Mouse (Mus musculus) gastrocnemius, postnatal 36 days (tissue): Measurements from ENCODE around the gene Elfn2. TPM values are rescaled to one million over a fixed set of nuclear protein-coding genes. Genes with fewer than 3 reads are reported as not detected.

Source experiments
- DNase-seq, 2 experiments: peaks; one replicate each; pipeline ENCODE4 v3.0.0; 2022
- intact Hi-C: fragments of 180-260 bp; cut with DNase I; formaldehyde crosslinking; loops from one replicate; pipeline ENCODE4 v1.15.1; 2025
- total RNA-seq, 2 experiments: library from RNA; stranded (reverse); gene quantifications; 2 replicates each; pipeline ENCODE4 v1.2.3; 2021

Elfn2 gene
- total RNA-seq, 2 experiments from 2014 or later, result 0.02 to 0.08 TPM

- no peak for DNase-seq
- intact Hi-C loops, result no loop called here
Measured at GRCm38 (mm10) chr15:78730315-78731049, 11.9 kb upstream of the Elfn2 start.

DNA sequence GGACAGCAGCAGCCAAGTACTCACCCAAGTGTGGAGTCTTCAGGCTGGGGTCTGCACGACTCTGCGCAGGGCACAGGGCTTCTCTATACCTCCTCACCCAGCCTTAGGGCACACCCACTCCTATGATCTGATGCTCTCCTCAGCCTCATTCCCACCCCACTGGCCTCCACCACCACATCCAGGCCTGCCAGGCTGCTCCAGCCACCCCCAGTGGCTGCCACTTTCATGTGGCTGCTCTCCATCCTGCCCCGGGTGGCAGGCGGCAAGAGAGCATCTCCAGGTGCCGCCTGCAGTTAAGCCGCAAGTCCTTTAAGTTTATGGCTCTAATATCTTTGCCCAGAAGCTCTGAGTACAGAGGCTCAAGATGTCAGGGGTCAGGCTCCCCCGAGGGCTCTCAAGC, 8.1 kb upstream of the Elfn2 start:
- intact Hi-C loops, result no loop called here
- no peak for DNase-seq

- intact Hi-C loops, result loop anchor here (1.0 kb wide), 1 partner anchor 97 kb away; no protein-coding TSS in a partner anchor
Measured at GRCm38 (mm10) chr15:78720532-78720931, 2.0 kb upstream of the Elfn2 start.

DNA sequence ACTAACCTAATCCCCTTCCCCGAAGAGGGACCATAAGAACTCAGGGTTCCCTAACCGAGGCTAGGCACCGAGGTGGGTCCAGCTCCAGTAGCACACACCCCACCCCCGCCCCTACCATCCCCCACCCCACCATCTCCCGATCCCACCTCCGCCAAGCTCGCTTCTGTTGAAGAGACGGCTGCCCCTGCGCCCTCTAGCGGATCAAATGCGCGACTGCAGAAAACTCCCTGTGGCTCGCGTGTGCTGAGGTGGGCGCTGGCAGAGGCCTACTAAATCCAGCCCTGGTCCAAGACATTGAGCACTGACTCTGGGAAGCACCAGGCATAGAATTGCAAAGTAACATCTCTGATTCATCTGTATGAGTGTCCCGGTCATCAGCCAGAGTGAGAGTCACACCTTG, 1.5 kb upstream of the Elfn2 start:
- peak; percentile 41 for DNase-seq
- intact Hi-C loops, result loop anchor here (1.0 kb wide), 1 partner anchor 97 kb away; no protein-coding TSS in a partner anchor

More at GRCm38 (mm10) chr15:78720532-78720931, 2.0 kb upstream of the Elfn2 start:
- DNase-seq, result no peak

- intact Hi-C loops, result no loop called here
- DNase-seq, result no peak
Measured at GRCm38 (mm10) chr15:78719416-78719815, 845 bp upstream of the Elfn2 start.

DNA sequence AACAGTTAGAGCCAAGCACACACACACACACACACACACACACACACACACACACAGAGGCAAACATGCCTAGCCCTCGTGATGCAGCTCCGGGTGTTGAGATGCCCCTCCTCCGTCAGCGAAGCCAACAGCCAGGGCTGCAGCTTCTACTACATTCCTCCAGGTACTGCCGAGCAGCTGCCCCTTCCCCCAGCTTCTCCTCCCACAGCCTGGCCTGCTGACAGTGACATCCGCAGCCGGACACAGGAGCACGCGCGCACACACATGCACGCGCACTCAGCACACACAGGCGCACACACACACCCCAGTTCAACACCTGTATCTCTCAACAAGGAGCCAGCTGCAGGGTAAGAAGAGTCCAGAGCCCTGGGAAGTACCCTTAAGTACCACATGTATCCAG, 1.6 kb downstream of the Elfn2 start:
- intact Hi-C loops, result no loop called here
- DNase-seq, result no peak

- intact Hi-C loops, result no loop called here
- DNase-seq, result no peak
Measured at GRCm38 (mm10) chr15:78715856-78716255, 2.7 kb downstream of the Elfn2 start.

- no peak for DNase-seq
- intact Hi-C loops, result no loop called here
Measured at GRCm38 (mm10) chr15:78713751-78714150, 4.8 kb downstream of the Elfn2 start.

- DNase-seq, result no peak
- intact Hi-C loops, result no loop called here
Measured at GRCm38 (mm10) chr15:78712335-78713258, 6.0 kb downstream of the Elfn2 start.

- intact Hi-C loops, result no loop called here
- no peak for DNase-seq
Measured at GRCm38 (mm10) chr15:78711935-78712334, 6.6 kb downstream of the Elfn2 start.

DNA sequence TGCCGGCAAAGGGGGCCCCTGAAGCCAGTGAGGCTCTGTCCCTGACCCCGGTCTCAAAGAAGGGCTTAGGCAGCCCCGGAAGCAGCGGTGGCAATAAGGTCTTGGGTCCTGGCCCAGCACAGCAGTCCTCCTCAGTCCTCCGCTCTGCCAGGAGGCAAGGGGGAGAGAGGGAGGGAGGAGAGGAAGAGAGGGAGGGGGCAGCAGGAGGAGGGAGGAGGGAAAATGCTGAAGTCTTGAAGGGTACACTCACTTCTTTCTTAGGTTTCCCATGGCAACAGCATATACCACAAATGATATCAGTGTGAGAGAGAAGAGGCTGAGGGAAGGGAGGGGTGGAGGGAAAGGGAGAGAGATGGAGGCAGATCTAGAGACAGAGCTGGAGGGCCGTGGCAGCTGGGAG, 7.9 kb downstream of the Elfn2 start:
- no peak for DNase-seq
- intact Hi-C loops, result no loop called here

DNA sequence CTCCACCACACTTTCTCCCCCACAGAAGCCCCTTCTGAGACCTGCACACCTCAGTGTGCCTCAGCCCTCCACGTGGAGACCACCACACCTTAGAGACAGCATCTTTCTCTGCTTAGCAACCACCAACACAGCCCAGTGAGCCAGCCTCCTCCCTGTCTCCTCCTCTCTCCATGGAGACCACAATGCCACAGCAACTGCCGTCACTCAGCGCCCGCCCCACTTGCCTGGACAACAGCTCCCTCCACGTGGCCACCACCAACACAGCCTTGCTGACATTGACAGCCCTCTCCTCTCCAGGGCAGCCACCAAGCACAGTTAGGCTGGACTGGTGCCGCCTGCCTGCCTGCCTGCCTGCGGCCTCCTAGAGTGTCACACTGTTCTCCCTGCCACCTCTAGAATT, 8.8 kb downstream of the Elfn2 start:
- DNase-seq, result no peak
- intact Hi-C loops, result no loop called here

DNA sequence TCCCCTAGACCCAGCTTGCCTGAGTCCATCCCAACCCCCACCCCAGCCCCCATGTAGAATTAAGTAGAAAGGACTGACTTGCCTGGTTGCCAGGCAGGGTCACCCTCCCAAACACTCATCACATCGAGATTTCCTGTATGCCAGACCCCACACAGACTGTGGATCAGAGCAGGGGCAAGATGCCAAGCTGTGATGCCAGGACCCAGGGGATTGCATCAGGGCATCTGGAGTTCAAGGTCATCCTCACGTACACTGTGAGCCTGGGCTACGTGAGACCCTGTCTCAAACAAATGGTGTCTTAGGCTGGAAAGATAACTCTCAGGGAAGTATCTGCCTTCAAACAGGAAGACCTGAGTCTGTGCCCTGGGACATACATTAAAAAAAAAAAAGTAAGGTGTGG, 11.9 kb downstream of the Elfn2 start:
- intact Hi-C loops, result no loop called here
- DNase-seq, result no peak

DNA sequence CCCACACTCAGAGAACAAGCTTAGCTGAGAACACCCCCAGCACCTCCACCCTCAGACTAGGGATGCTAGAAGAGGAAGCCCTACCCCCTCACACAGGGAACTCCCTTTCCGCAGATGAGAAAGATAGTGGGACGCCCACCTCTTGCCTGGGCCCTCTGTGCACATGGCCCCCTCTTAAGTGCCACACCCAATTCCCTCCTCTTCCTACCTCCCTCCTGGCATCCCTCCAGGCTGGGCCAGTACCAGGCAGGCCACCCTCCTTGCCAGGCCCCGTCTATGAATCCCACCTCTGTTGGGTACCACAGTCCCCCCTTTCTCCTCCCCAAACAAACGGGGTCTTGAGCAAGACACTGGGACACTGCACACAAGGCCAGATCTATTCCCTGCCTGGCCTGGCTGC, 13.7 kb downstream of the Elfn2 start:
- DNase-seq, result no peak
- intact Hi-C loops, result no loop called here

- DNase-seq, result no peak
- intact Hi-C loops, result no loop called here
Measured at GRCm38 (mm10) chr15:78704007-78704406, 14.6 kb downstream of the Elfn2 start.

GRCm38 (mm10) chr15:78700420-78700819, 18.2 kb downstream of the Elfn2 start:
- intact Hi-C loops, result no loop called here
- no peak for DNase-seq

DNA sequence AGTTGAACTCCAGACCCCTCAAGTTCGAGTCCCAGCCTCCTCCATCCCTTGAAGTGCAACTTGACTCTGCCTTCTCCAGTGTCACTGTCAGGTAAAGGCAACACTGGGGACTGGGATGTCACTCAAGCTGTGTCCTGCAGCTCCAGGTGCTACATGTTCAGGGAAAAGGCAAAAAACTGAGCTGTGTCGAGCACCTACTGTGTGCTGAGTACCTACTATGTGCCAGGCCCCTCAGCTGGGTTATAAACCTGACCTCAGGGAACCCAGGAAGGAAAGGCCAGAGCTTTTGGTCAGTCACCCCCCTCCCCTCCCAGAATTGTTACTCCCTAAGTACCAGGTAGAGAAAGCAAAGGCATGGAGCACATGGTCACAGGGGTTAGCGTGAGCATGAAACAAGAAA, 19.1 kb downstream of the Elfn2 start:
- intact Hi-C loops, result no loop called here

GRCm38 (mm10) chr15:78698491-78699135, 20.0 kb downstream of the Elfn2 start:
- intact Hi-C loops, result no loop called here
- no peak for DNase-seq

More for the DNA sequence above, 19.1 kb downstream of the Elfn2 start:
- DNase-seq, result no peak

GRCm38 (mm10) chr15:78698084-78698483, 20.5 kb downstream of the Elfn2 start:
- intact Hi-C loops, result no loop called here
- no peak for DNase-seq

GRCm38 (mm10) chr15:78695745-78696144, 22.8 kb downstream of the Elfn2 start:
- intact Hi-C loops, result no loop called here

DNA sequence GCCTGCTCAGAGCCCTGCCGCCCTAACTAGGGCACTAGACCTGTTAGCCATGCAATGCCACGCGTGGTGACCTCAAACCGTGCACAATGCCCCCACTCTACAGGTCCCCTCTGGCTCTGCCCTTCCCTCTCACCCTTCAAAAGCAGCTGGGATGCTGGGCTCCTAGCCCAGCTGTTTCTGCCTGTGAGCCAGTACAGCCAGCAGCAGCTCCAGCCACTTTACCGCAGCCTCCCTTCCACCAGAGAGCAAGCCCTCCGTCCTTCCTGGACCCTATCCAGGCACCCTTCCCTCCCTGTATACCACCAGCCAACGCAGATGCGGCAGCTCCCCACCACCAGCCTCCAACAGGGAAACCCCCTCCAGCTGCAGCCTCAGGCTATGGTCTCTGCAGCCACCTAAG, 26.1 kb downstream of the Elfn2 start:
- intact Hi-C loops, result no loop called here

More at GRCm38 (mm10) chr15:78695745-78696144, 22.8 kb downstream of the Elfn2 start:
- no peak for DNase-seq

More for the DNA sequence above, 26.1 kb downstream of the Elfn2 start:
- DNase-seq, result no peak
